Mouse (Mus musculus) hindbrain, embryonic 13.5 days (tissue): ENCODE results near the gene Tcp10c. TPM values are rescaled to one million over a fixed set of nuclear protein-coding genes. Genes with fewer than 3 reads are reported as not detected.
A peak's percentile ranks its signal among the peaks of the same experiment; 100 is the strongest.
"Not testable (repeated sequence)": the region's sequence is repeated elsewhere in the genome, so short reads cannot be mapped to it uniquely, and the experiment has no call there.

ENCODE experiments used
- ATAC-seq: fragments of 200-750 bp; cut with Nextera tagmentation; 2 replicates; pipeline ENCODE4 v1.8.0; 2017; ENCODE audit warnings: moderate TSS enrichment; ENCODE audit not compliant: low FRiP score
- H3K27ac ChIP-seq: fragments of 300-500 bp; sonication (generic); 2 replicates; pipeline ENCODE4 v1.5.1; 2015; ENCODE audit warnings: inconsistent platforms, mild to moderate bottlenecking, moderate library complexity
- H3K27me3 ChIP-seq: fragments of 300-500 bp; sonication (generic); 2 replicates; pipeline ENCODE4 v1.6.1; 2015; ENCODE audit warnings: mild to moderate bottlenecking, inconsistent platforms
- H3K36me3 ChIP-seq: fragments of 300-500 bp; sonication (generic); 2 replicates; pipeline ENCODE4 v1.6.1; 2015; ENCODE audit warnings: mild to moderate bottlenecking, inconsistent platforms
- H3K4me1 ChIP-seq: fragments of 300-500 bp; sonication (generic); replicated peaks from 2 replicates; pipeline ENCODE4 v1.6.1; 2015; ENCODE audit warnings: inconsistent platforms
- H3K4me2 ChIP-seq: fragments of 300-500 bp; sonication (generic); 2 replicates; pipeline ENCODE4 v1.6.1; 2015; ENCODE audit warnings: inconsistent platforms, mild to moderate bottlenecking, moderate library complexity
- H3K4me3 ChIP-seq: fragments of 300-500 bp; sonication (generic); 2 replicates; pipeline ENCODE4 v1.5.1; 2015; ENCODE audit warnings: mild to moderate bottlenecking, inconsistent platforms
- H3K9ac ChIP-seq: fragments of 300-500 bp; sonication (generic); 2 replicates; pipeline ENCODE4 v1.6.1; 2015; ENCODE audit warnings: mild to moderate bottlenecking, inconsistent platforms
- H3K9me3 ChIP-seq: fragments of 300-500 bp; sonication (generic); 2 replicates; pipeline ENCODE4 v1.6.1; 2016; ENCODE audit warnings: inconsistent platforms
- WGBS: fragments of 180-500 bp; shearing (Covaris S2); methylation state at CpG from one replicate; pipeline ENCODE4 v1.1.7; 2015; 5-methylcytosine and 5-hydroxymethylcytosine counted together
- polyA plus RNA-seq: library from polyadenylated mRNA; unstranded; fragments of >200 nt; fragmentation: Nextera tagmentation; extraction: Ambion mirVana; gene quantifications from 2 replicates; pipeline ENCODE4 v1.2.1, GENCODE M21; 2015

The Tcp10c gene
- polyA plus RNA-seq, 1 experiment from 2014 or later: not detected

- H3K36me3 ChIP-seq, H3K4me3 ChIP-seq, ATAC-seq, H3K27ac ChIP-seq, H3K9ac ChIP-seq, H3K4me2 ChIP-seq, H3K4me1 ChIP-seq, H3K27me3 ChIP-seq: not testable (repeated sequence)
- peaks cover 24% of the 10 kb centered on the region for H3K9me3 ChIP-seq
- 91% methylated on average over 8 of the region's 8 CpGs for WGBS
Observed at GRCm38 (mm10) chr17:13353249-13353648, 1.1 kb upstream of the Tcp10c start.

- WGBS: 88% methylated on average over 2 of the region's 2 CpGs
- not testable (repeated sequence) for ATAC-seq, H3K9ac ChIP-seq, H3K4me1 ChIP-seq, H3K4me2 ChIP-seq, H3K27me3 ChIP-seq, H3K4me3 ChIP-seq, H3K36me3 ChIP-seq, H3K27ac ChIP-seq
- peaks cover 19% of the 10 kb centered on the region for H3K9me3 ChIP-seq
Observed at GRCm38 (mm10) chr17:13362489-13362888, 8.1 kb downstream of the Tcp10c start.

GRCm38 (mm10) chr17:13363773-13364172, 9.4 kb downstream of the Tcp10c start:
- H3K9ac ChIP-seq: not testable (repeated sequence)
- WGBS: 92% methylated on average over 5 of the region's 5 CpGs

GRCm38 (mm10) chr17:13364196-13364595, 9.8 kb downstream of the Tcp10c start:
- not testable (repeated sequence) for H3K36me3 ChIP-seq, H3K27ac ChIP-seq, H3K27me3 ChIP-seq, H3K4me1 ChIP-seq, H3K4me2 ChIP-seq, ATAC-seq, H3K9ac ChIP-seq, H3K4me3 ChIP-seq
- peaks cover 27% of the 10 kb centered on the region for H3K9me3 ChIP-seq
- 87% methylated on average over 9 of the region's 9 CpGs for WGBS

More at GRCm38 (mm10) chr17:13363773-13364172, 9.4 kb downstream of the Tcp10c start:
- not testable (repeated sequence) for H3K27me3 ChIP-seq, H3K4me1 ChIP-seq, H3K36me3 ChIP-seq, ATAC-seq, H3K27ac ChIP-seq, H3K4me3 ChIP-seq, H3K4me2 ChIP-seq
- H3K9me3 ChIP-seq: peaks cover 24% of the 10 kb centered on the region

GRCm38 (mm10) chr17:13367181-13367580, 12.8 kb downstream of the Tcp10c start:
- not testable (repeated sequence) for ATAC-seq, H3K4me2 ChIP-seq, H3K27ac ChIP-seq, H3K9ac ChIP-seq, H3K4me1 ChIP-seq, H3K27me3 ChIP-seq, H3K36me3 ChIP-seq, H3K4me3 ChIP-seq
- 94% methylated on average over 9 of the region's 9 CpGs for WGBS
- H3K9me3 ChIP-seq: peaks cover 37% of the 10 kb centered on the region

- ATAC-seq, H3K4me3 ChIP-seq, H3K36me3 ChIP-seq, H3K4me2 ChIP-seq, H3K4me1 ChIP-seq, H3K27me3 ChIP-seq, H3K27ac ChIP-seq, H3K9ac ChIP-seq: not testable (repeated sequence)
- 90% methylated on average over 7 of the region's 7 CpGs for WGBS
- peaks cover 32% of the 10 kb centered on the region for H3K9me3 ChIP-seq
Observed at GRCm38 (mm10) chr17:13368658-13369057, 14.3 kb downstream of the Tcp10c start.

GRCm38 (mm10) chr17:13370746-13371145, 16.4 kb downstream of the Tcp10c start:
- 75% methylated on average over 6 of the region's 6 CpGs for WGBS

GRCm38 (mm10) chr17:13378341-13378740, 24.0 kb downstream of the Tcp10c start:
- H3K4me3 ChIP-seq, H3K36me3 ChIP-seq, ATAC-seq, H3K27ac ChIP-seq, H3K4me2 ChIP-seq, H3K4me1 ChIP-seq, H3K27me3 ChIP-seq, H3K9ac ChIP-seq: not testable (repeated sequence)
- 89% methylated on average over 3 of the region's 3 CpGs for WGBS
- peaks cover 12% of the 10 kb centered on the region for H3K9me3 ChIP-seq

More at GRCm38 (mm10) chr17:13370746-13371145, 16.4 kb downstream of the Tcp10c start:
- not testable (repeated sequence) for H3K27me3 ChIP-seq, H3K4me1 ChIP-seq, H3K36me3 ChIP-seq, H3K9ac ChIP-seq, ATAC-seq, H3K27ac ChIP-seq, H3K4me2 ChIP-seq, H3K4me3 ChIP-seq
- peaks cover 28% of the 10 kb centered on the region for H3K9me3 ChIP-seq

- H3K36me3 ChIP-seq, H3K27me3 ChIP-seq, H3K4me1 ChIP-seq, H3K4me3 ChIP-seq, ATAC-seq, H3K4me2 ChIP-seq, H3K9ac ChIP-seq, H3K27ac ChIP-seq: not testable (repeated sequence)
- peaks cover 12% of the 10 kb centered on the region for H3K9me3 ChIP-seq
- whole genome bisulfite sequencing: 77% methylated on average over 7 of the region's 7 CpGs
Observed at GRCm38 (mm10) chr17:13379951-13380615, 25.7 kb downstream of the Tcp10c start.

- H3K9ac ChIP-seq, H3K27ac ChIP-seq, H3K4me3 ChIP-seq, H3K4me1 ChIP-seq, H3K36me3 ChIP-seq, H3K27me3 ChIP-seq, ATAC-seq, H3K4me2 ChIP-seq: not testable (repeated sequence)
- H3K9me3 ChIP-seq: peaks cover 12% of the 10 kb centered on the region
- 95% methylated on average over 2 of the region's 2 CpGs for WGBS
Observed at GRCm38 (mm10) chr17:13381286-13381685, 26.9 kb downstream of the Tcp10c start.

GRCm38 (mm10) chr17:13391020-13391419, 36.6 kb downstream of the Tcp10c start:
- not testable (repeated sequence) for H3K4me1 ChIP-seq, H3K4me2 ChIP-seq, H3K27me3 ChIP-seq, H3K4me3 ChIP-seq, H3K9ac ChIP-seq, H3K36me3 ChIP-seq, H3K27ac ChIP-seq
- WGBS: 87% methylated on average over 1 of the region's 4 CpGs
- peaks cover 18% of the 10 kb centered on the region for H3K9me3 ChIP-seq
- ATAC-seq: peak; percentile 31; the same call in 1 of the 2 replicates

- ATAC-seq, H3K27ac ChIP-seq, H3K4me3 ChIP-seq, H3K4me1 ChIP-seq, H3K36me3 ChIP-seq, H3K4me2 ChIP-seq, H3K27me3 ChIP-seq, H3K9ac ChIP-seq: not testable (repeated sequence)
- H3K9me3 ChIP-seq: peaks cover 17% of the 10 kb centered on the region
- WGBS: 91% methylated on average over 4 of the region's 5 CpGs
Observed at GRCm38 (mm10) chr17:13399961-13400360, 45.6 kb downstream of the Tcp10c start.

- H3K9me3 ChIP-seq: peaks cover 18% of the 10 kb centered on the region
- ATAC-seq: peak; percentile 32; the same call in 1 of the 2 replicates
- H3K4me3 ChIP-seq, H3K9ac ChIP-seq, H3K4me1 ChIP-seq, H3K36me3 ChIP-seq, H3K27ac ChIP-seq, H3K4me2 ChIP-seq, H3K27me3 ChIP-seq: not testable (repeated sequence)
Observed at GRCm38 (mm10) chr17:13402118-13402517, 47.7 kb downstream of the Tcp10c start.
